Mouse (Mus musculus) central nervous system, embryonic 11.5 days (tissue): Measurements from ENCODE around the gene Olfr318. TPM values are rescaled to one million over a fixed set of nuclear protein-coding genes. Genes with fewer than 3 reads are reported as not detected.

Source experiments
- polyA plus RNA-seq: library from polyadenylated mRNA; depleted of rRNA; stranded (reverse); fragments of >200 nt; gene quantifications from 2 replicates; pipeline ENCODE4 v1.2.3, GENCODE M21; 2012; rRNA removed

Olfr318 gene
- polyA plus RNA-seq, result not detected in 2 replicates

DNA sequence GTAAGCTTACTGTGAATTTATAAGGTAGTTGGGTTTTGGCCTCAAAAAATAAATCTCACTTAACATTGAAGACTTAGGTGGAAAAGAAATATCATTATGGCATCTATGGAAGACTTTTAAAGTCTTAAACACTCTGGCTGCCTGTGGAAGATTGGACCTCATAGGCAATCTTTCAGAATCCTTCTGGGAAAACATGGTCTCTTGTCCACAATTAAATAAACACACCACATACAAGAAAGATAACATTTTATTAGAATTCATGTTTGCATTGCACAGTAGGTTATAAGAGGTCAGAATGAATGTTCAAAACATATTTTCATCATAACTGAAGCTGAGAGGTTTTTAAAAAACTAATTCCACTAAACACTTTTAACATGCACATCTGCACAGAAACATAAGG is at the start of gene Olfr318:
Gene Olfr318, minus strand, starts transcription at position 101 of the 400 bp plus-strand sequence.

DNA sequence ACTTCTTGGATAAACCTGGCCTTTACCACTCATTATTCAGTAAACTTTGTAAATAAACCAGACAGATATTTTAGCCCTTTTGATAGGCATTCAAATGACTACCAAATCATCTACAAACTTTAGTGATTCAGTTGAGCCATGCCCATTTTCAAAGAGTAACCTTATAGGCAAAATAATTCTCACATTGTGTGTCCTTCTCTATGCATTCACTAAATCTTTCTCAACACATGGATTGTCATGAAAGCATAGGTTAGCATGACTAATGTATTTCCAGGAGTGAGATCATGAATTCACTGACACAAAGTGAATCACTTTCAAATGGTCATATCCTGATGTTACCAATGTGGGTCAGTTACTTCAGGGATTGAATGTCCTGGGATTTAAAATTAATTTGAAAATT is 49.1 kb upstream of the Olfr318 start, which contains the start of gene Olfr315:
Gene Olfr315, plus strand, starts transcription at position 301 of the 400 bp plus-strand sequence.

DNA sequence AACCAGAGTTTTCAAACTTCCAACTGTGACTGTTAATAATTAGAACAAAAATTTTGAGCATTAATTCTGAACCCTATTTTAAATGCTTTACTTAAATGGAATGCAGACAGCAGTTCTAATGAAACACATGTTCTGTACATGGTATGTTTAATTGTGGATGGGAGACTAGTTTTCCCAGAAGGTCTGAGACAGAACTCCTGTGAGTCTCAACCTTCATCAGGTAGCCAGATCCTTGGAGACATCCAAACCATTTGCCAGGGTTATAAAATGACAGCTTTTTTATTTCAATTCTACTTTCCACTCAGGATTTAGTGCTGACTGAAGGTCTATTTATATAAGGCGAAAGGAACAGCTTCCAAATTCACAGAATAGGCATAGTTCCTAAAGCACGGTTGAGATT is 28.6 kb upstream of the Olfr318 start, which contains the start of gene Olfr316:
Gene Olfr316, plus strand, starts transcription at position 301 of the 400 bp plus-strand sequence.

DNA sequence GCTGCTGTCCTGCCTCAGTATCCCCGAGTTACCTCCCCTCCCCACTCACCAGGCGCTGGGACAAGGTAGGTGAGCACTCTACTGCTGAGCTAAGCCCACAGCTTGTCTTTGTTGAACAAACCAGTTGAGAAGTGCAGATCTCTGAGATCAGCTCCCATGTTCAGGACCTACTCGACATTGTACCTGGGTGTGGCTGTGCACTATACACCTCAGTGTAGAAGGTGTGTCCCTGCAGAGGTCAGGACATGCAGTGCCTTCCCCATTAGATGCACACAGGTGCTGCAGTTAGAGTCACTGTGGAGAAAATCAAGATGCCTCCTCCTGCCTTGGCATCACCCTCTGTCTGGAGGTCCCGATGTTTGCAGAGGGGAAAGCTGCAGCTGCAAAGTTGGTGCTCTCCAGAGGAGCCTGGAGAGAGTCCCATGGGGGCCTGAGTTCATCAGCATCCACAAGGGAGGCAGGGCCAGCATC is 15.0 kb upstream of the Olfr318 start, which contains the start of gene Olfr317:
Gene Olfr317, minus strand, starts transcription at position 421 of the 471 bp plus-strand sequence.

DNA sequence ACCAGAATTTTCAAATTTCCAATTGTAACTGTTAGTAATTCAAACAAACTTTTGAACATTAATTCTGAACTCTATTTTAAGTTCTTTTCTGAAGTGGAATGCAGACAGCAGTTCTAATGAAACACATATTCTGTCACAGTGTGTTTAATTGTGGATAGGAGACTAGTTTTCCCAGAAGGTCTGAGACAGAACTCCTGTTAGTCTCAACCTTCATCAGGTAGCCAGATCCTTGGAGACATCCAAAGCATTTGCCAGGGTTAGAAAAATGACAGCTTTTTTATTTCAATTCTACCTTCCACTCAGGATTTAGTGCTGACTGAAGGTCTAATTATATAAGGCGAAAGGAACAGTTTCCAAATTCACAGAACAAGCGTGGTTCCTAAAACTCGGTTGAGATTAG is 25.0 kb downstream of the Olfr318 start, which contains the start of gene Olfr319:
Gene Olfr319, plus strand, starts transcription at position 301 of the 400 bp plus-strand sequence.

DNA sequence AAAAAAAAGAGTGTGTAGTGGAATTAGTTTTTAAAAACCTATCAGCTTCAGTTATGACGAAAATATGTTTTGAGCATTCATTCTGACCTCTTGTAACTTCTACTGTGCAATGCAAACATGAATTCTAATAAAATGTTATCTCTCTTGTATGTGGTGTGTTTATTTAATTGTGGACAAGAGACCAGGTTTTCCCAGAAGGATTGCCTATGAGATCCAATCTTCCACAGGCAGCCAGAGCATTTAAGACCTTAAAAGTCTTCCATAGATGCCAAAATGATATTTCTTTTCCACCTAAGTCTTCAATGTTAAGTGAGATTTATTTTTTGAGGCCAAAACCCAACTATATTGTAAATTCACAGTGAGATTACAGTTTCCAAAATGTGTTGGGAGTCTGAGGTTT is 43.0 kb downstream of the Olfr318 start, which contains the start of gene Olfr320:
Gene Olfr320, plus strand, starts transcription at position 301 of the 400 bp plus-strand sequence.

Other genes with a start within 250 kb of the Olfr318 start
- gene Olfr332, start 231.5 kb downstream of the Olfr318 start, polyA plus RNA-seq, result not detected in 2 replicates
- gene Olfr331, start 221.4 kb downstream of the Olfr318 start, polyA plus RNA-seq, result not detected in 2 replicates
- gene Olfr330, start 189.2 kb downstream of the Olfr318 start, polyA plus RNA-seq, result not detected in 2 replicates
- not detected in 2 replicates for gene Olfr329-ps, start 177.6 kb downstream of the Olfr318 start, polyA plus RNA-seq
- gene Olfr328, start 168.4 kb downstream of the Olfr318 start, polyA plus RNA-seq, result 0.06 TPM in 1 of 2 replicates, not detected in the other
- gene Olfr224, start 153.5 kb downstream of the Olfr318 start, polyA plus RNA-seq, result 0.05 TPM in 1 of 2 replicates, not detected in the other
- gene Olfr325, start 146.3 kb downstream of the Olfr318 start, polyA plus RNA-seq, result not detected in 2 replicates
- gene Olfr324, start 128.9 kb downstream of the Olfr318 start, polyA plus RNA-seq, result 0.01 TPM in 1 of 2 replicates, not detected in the other
- gene 2210407C18Rik, start 107.9 kb downstream of the Olfr318 start, polyA plus RNA-seq, result not detected in 2 replicates
- not detected in 2 replicates for gene Olfr323, start 93.5 kb downstream of the Olfr318 start, polyA plus RNA-seq
- 0.92 and 1.0 TPM in 2 replicates for gene Trim58, start 83.5 kb downstream of the Olfr318 start, polyA plus RNA-seq
- 0.02 and 0.06 TPM in 2 replicates for gene Olfr322, start 65.2 kb downstream of the Olfr318 start, polyA plus RNA-seq
- not detected in 2 replicates for gene Olfr320, start 42.9 kb downstream of the Olfr318 start, polyA plus RNA-seq
- not detected in 2 replicates for gene Olfr319, start 24.9 kb downstream of the Olfr318 start, polyA plus RNA-seq
- 0.04 and 0.05 TPM in 2 replicates for gene Olfr317, start 15.2 kb upstream of the Olfr318 start, polyA plus RNA-seq
- gene Olfr316, start 28.7 kb upstream of the Olfr318 start, polyA plus RNA-seq, result not detected in 2 replicates
- gene Olfr315, start 49.2 kb upstream of the Olfr318 start, polyA plus RNA-seq, result not detected in 2 replicates
- not detected in 2 replicates for gene Olfr314, start 58.9 kb upstream of the Olfr318 start, polyA plus RNA-seq
- gene Fam183b, start 77.9 kb upstream of the Olfr318 start, polyA plus RNA-seq, result 1.9 and 2.0 TPM in 2 replicates
- gene Olfr313, start 91.0 kb upstream of the Olfr318 start, polyA plus RNA-seq, result not detected in 2 replicates
- gene Olfr312, start 105.2 kb upstream of the Olfr318 start, polyA plus RNA-seq, result not detected in 2 replicates
- gene Olfr311, start 115.2 kb upstream of the Olfr318 start, polyA plus RNA-seq, result 0.04 TPM in 1 of 2 replicates, not detected in the other
- 14.4 and 18.1 TPM in 2 replicates for gene Gm12258, start 123.1 kb upstream of the Olfr318 start, polyA plus RNA-seq
- 8.4 and 10.1 TPM in 2 replicates for gene 2810021J22Rik, start 143.2 kb upstream of the Olfr318 start, polyA plus RNA-seq
- 4.0 and 6.2 TPM in 2 replicates for gene Zfp39, start 180.2 kb upstream of the Olfr318 start, polyA plus RNA-seq
- gene Btnl10, start 193.9 kb upstream of the Olfr318 start, polyA plus RNA-seq, result 0.25 and 0.91 TPM in 2 replicates
- gene Rnf187, start 214.9 kb upstream of the Olfr318 start, polyA plus RNA-seq, result 274 and 477 TPM in 2 replicates
- 131 and 225 TPM in 2 replicates for gene Hist3h2ba, start 224.9 kb upstream of the Olfr318 start, polyA plus RNA-seq
- gene Hist3h2a, start 230.7 kb upstream of the Olfr318 start, polyA plus RNA-seq, result 35.5 and 38.9 TPM in 2 replicates
- 0.31 and 0.61 TPM in 2 replicates for gene Trim17, start 230.7 kb upstream of the Olfr318 start, polyA plus RNA-seq